Mouse (Mus musculus) ES-E14 (cell line): ENCODE measurements around the gene Pcdh9. TPM values are rescaled to one million over a fixed set of nuclear protein-coding genes. Genes with fewer than 3 reads are reported as not detected.
A peak's percentile ranks its signal among the peaks of the same experiment; 100 is the strongest.

Experiments used
- DNase-seq: peaks from one replicate; pipeline ENCODE4 v3.0.0-alpha.2; 2013; ENCODE audit warnings: low read depth, low spot score
- H3K27ac ChIP-seq: 2 replicates; pipeline ENCODE4 v1.5.1; 2012; ENCODE audit warnings: low read depth, mild to moderate bottlenecking, low read length, moderate library complexity, mixed read lengths; ENCODE audit not compliant: poor library complexity, insufficient read depth, severe bottlenecking
- H3K36me3 ChIP-seq: 2 replicates; pipeline ENCODE4 v1.6.1; 2012; ENCODE audit warnings: mild to moderate bottlenecking, low read length, moderate library complexity, mixed read lengths; ENCODE audit not compliant: control insufficient read depth, poor library complexity, insufficient read depth, severe bottlenecking
- H3K4me1 ChIP-seq, 2 experiments: fragments of 150-350 bp in 1 of 2; sonication (generic) in 1 of 2; 2 replicates each; pipeline ENCODE4 v1.6.1; 2012; ENCODE audit warnings: low read length in 2 of 2, mild to moderate bottlenecking in 1 of 2, mixed read lengths in 1 of 2; ENCODE audit not compliant: control insufficient read depth in 2 of 2, insufficient read depth in 2 of 2, poor library complexity in 1 of 2
- H3K4me3 ChIP-seq, 2 experiments: fragments of 150-350 bp in 1 of 2; sonication (generic) in 1 of 2; 2 replicates each; pipeline ENCODE4 v1.5.1; 2012; ENCODE audit warnings: low read length in 2 of 2, low read depth in 1 of 2, mild to moderate bottlenecking in 1 of 2, mixed read lengths in 1 of 2; ENCODE audit not compliant: insufficient read depth in 1 of 2, poor library complexity in 1 of 2, severe bottlenecking in 1 of 2
- H3K9ac ChIP-seq: 2 replicates; pipeline ENCODE4 v1.6.1; 2012; ENCODE audit warnings: low read depth, mild to moderate bottlenecking, low read length, mixed read lengths; ENCODE audit not compliant: poor library complexity, insufficient read depth, severe bottlenecking
- H3K9me3 ChIP-seq: fragments of 150-350 bp; sonication (generic); 2 replicates; pipeline ENCODE4 v1.6.1; 2012; ENCODE audit warnings: low read depth, mild to moderate bottlenecking, low read length; ENCODE audit not compliant: control insufficient read depth, insufficient read depth
- CHD2 ChIP-seq: IDR thresholded peaks from 2 replicates; pipeline ENCODE4 v1.6.1; 2014; ENCODE audit warnings: mild to moderate bottlenecking, low read depth, low read length, inconsistent platforms
- HCFC1 ChIP-seq: IDR thresholded peaks from 2 replicates; pipeline ENCODE4 v1.6.1; 2012; ENCODE audit warnings: low read length, inconsistent platforms, borderline replicate concordance; ENCODE audit not compliant: insufficient read depth
- MAFK ChIP-seq: IDR thresholded peaks from 2 replicates; pipeline ENCODE4 v1.6.1; 2014; ENCODE audit warnings: mild to moderate bottlenecking, low read depth, low read length, inconsistent platforms; ENCODE audit not compliant: insufficient read depth
- ZC3H11A ChIP-seq: IDR thresholded peaks from 2 replicates; pipeline ENCODE4 v1.6.1; 2012; ENCODE audit warnings: low read depth, mild to moderate bottlenecking, inconsistent platforms, low read length, borderline replicate concordance
- ZNF384 ChIP-seq: IDR thresholded peaks from 2 replicates; pipeline ENCODE4 v1.6.1; 2012; ENCODE audit warnings: low read depth, low read length, inconsistent platforms
- in situ Hi-C, 2 experiments: fragments of 600-800 bp; cut with MboI; formaldehyde crosslinking; loops; one replicate each; pipeline ENCODE4 v1.15.1; 2025; ENCODE audit warnings: low sequenced_read_pairs in 2 of 2, inconsistent platforms in 1 of 2; ENCODE audit not compliant: unreplicated experiment in 2 of 2
- total RNA-seq: library from RNA; depleted of rRNA; stranded (reverse); fragments of 300-350 nt; gene quantifications from 2 replicates; pipeline ENCODE4 v1.2.3, GENCODE M21; 2012

Pcdh9 gene
- total RNA-seq, 1 experiment: 0.71 TPM

DNA sequence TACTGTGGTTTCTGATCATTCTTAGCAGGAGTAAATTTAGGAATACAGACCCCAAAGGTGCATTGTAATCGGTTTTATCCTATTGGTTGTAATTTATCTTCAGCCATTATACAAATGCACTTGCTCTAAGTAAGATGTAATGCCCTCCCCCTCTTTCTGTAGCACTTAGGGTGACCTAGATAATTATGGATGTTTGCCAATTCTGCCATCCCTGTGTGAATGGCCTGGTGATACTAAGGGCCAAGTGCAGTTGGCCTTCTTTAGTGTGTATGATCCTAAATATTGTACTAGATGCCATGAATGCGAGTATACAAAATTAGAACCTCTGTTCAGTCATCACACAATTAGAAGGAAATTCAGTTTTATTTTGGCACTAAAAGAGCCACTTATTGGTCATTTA lies 475.0 kb downstream of the Pcdh9 start:
- H3K9me3 ChIP-seq: no peaks in the 10 kb centered on the region
- DNase-seq: no peak
- no peak overlapping the region for H3K27ac ChIP-seq

DNA sequence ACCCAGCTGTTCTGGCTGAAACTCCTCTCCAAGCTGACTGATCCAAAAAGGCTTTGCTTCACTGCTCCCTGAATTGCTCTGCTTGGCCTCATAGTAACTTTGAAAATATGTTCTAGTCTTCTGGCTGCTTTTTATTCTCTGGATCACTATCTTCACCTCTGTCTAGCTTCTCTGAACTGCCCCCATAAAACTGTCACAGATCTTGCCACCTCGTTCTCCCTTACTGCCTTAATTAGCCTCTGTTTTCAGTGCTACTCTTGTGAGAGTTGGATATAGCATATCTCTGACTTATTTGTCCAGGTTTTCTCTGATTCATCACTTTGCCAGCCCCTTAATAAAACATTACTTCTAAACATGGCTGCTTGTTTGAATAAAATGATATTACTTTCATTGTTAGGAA lies 481.2 kb downstream of the Pcdh9 start:
- TF ChIP-seq HCFC1 (no peak), CHD2 (no peak), ZNF384 (no peak), MAFK (no peak), ZC3H11A (no peak)
- H3K4me3 ChIP-seq: no peak overlapping the region
- H3K36me3 ChIP-seq: no peaks in the 10 kb centered on the region
- H3K27ac ChIP-seq: no peak overlapping the region
- no peak for DNase-seq
- H3K9me3 ChIP-seq: no peaks in the 10 kb centered on the region
- no peak overlapping the region for H3K9ac ChIP-seq
- in situ Hi-C loops: no loop called here
- no peaks in the 10 kb centered on the region for H3K4me1 ChIP-seq

More for the DNA sequence above, 475.0 kb downstream of the Pcdh9 start:
- in situ Hi-C loops: no loop called here
- no peak overlapping the region for H3K9ac ChIP-seq
- no peak overlapping the region for H3K4me3 ChIP-seq
- H3K4me1 ChIP-seq: no peaks in the 10 kb centered on the region
- TF ChIP-seq HCFC1 (no peak), CHD2 (no peak), ZNF384 (no peak), ZC3H11A (no peak), MAFK (no peak)
- no peaks in the 10 kb centered on the region for H3K36me3 ChIP-seq

DNA sequence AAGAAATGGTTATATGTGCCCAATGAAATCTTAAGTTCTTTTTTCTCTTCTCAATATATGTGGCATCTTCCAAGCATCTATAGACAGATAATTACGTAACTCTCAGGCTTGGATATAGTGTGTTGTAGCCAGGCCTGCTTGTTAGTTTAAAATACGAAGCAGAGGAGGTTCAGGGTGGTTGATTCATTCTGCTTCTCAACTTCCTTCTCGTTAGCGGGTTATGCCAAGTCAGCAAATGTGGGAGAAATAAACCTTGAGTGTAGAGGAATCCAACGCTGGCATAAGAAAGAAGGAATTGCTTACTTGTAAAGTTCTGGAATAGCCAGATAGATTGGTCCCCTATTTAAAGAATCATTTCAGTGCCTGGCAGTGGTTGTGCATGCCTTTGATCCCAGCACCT lies 482.7 kb downstream of the Pcdh9 start:
- Histone ChIP-seq H3K4me1 (no peaks in the 10 kb centered on the region), H3K36me3 (no peaks in the 10 kb centered on the region), H3K9ac (no peak overlapping the region), H3K4me3 (no peak overlapping the region), H3K9me3 (no peaks in the 10 kb centered on the region), H3K27ac (no peak overlapping the region)
- in situ Hi-C loops: no loop called here
- no peak for TF ChIP-seq ZNF384
- TF ChIP-seq ZC3H11A: no peak
- TF ChIP-seq HCFC1: no peak
- TF ChIP-seq MAFK: peak; percentile 65
- TF ChIP-seq CHD2: no peak
- no peak for DNase-seq

DNA sequence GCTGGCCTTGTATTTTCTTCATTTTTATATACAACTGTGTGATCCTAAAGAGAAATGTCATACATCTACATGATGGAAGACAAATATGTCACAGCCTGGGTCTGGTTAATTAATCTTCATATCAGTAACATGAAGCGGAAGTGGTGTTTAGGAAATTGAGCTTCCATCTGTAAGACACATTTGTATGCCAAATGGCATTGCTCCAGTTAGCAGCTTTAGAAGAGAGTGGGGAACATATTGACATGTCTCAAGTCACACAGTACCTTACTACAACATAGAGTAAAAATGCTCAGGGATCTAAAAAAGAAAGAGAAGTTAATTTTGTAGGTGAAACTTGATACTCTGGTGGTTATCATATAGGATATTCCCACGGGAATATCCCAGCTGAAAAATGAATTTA lies 505.4 kb downstream of the Pcdh9 start:
- Histone ChIP-seq H3K36me3 (no peaks in the 10 kb centered on the region), H3K4me1 (no peaks in the 10 kb centered on the region), H3K27ac (no peak overlapping the region), H3K9ac (no peak overlapping the region), H3K4me3 (no peak overlapping the region), H3K9me3 (no peaks in the 10 kb centered on the region)
- no peak for DNase-seq
- TF ChIP-seq ZNF384: no peak
- TF ChIP-seq ZC3H11A: no peak
- no peak for TF ChIP-seq CHD2
- no peak for TF ChIP-seq HCFC1
- TF ChIP-seq MAFK: no peak
- in situ Hi-C loops: no loop called here

DNA sequence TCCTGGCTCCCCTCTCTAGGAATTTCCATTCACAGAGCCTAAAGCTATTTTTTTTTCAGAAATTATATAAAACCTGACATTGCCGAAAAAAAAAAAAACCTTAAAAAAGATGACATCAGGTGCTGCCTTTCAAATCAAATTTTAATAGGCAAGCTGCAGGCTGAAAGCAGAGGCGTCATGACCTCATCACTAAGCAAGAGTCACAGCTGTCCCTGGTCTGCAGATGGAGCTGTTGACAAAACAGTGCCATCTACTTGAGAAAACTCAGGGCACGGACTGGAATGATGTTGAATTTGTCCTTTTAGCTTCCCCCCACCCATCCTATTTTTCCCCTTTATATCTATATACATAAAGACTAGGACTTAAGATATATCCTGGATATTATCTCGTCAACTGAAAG lies 509.3 kb downstream of the Pcdh9 start:
- no peak for DNase-seq
- Histone ChIP-seq H3K4me1 (no peaks in the 10 kb centered on the region), H3K36me3 (no peaks in the 10 kb centered on the region), H3K9me3 (no peaks in the 10 kb centered on the region), H3K27ac (no peak overlapping the region), H3K4me3 (no peak overlapping the region), H3K9ac (no peak overlapping the region)
- in situ Hi-C loops: no loop called here
- TF ChIP-seq ZC3H11A (no peak), HCFC1 (no peak), ZNF384 (no peak), CHD2 (no peak), MAFK (no peak)
